Mouse (Mus musculus) E14TG2a.4 (cell line): ENCODE measurements around the gene Ankrd23.

ENCODE experiments used
- CTCF ChIP-seq: conservative IDR thresholded peaks from 2 replicates; pipeline ENCODE4 v1.5.1; 2014; ENCODE audit warnings: low read length
- POU5F1 ChIP-seq: IDR thresholded peaks from 2 replicates; pipeline ENCODE4 v1.6.1; 2014; ENCODE audit warnings: low read length, borderline replicate concordance

- TF ChIP-seq CTCF (no peak), POU5F1 (no peak)
These were observed 37.7 kb upstream of the Ankrd23 start for GRCm38 (mm10) chr1:36574196-36574955.
